Mouse (Mus musculus) ES-E14 (cell line): ENCODE data around the gene Tgfbr3. TPM values are rescaled to one million over a fixed set of nuclear protein-coding genes. Genes with fewer than 3 reads are reported as not detected.
A peak's percentile ranks its signal among the peaks of the same experiment; 100 is the strongest.
"Not testable (repeated sequence)": the region's sequence is repeated elsewhere in the genome, so short reads cannot be mapped to it uniquely, and the experiment has no call there.

Source experiments
- DNase-seq: peaks from one replicate; pipeline ENCODE4 v3.0.0-alpha.2; 2013; ENCODE audit warnings: low read depth, low spot score
- H3K27ac ChIP-seq: 2 replicates; pipeline ENCODE4 v1.5.1; 2012; ENCODE audit warnings: low read depth, mild to moderate bottlenecking, low read length, moderate library complexity, mixed read lengths; ENCODE audit not compliant: poor library complexity, insufficient read depth, severe bottlenecking
- H3K36me3 ChIP-seq: 2 replicates; pipeline ENCODE4 v1.6.1; 2012; ENCODE audit warnings: mild to moderate bottlenecking, low read length, moderate library complexity, mixed read lengths; ENCODE audit not compliant: control insufficient read depth, poor library complexity, insufficient read depth, severe bottlenecking
- H3K4me1 ChIP-seq, 2 experiments: fragments of 150-350 bp in 1 of 2; sonication (generic) in 1 of 2; 2 replicates each; pipeline ENCODE4 v1.6.1; 2012; ENCODE audit warnings: low read length in 2 of 2, mild to moderate bottlenecking in 1 of 2, mixed read lengths in 1 of 2; ENCODE audit not compliant: control insufficient read depth in 2 of 2, insufficient read depth in 2 of 2, poor library complexity in 1 of 2
- H3K4me3 ChIP-seq, 2 experiments: fragments of 150-350 bp in 1 of 2; sonication (generic) in 1 of 2; 2 replicates each; pipeline ENCODE4 v1.5.1; 2012; ENCODE audit warnings: low read length in 2 of 2, low read depth in 1 of 2, mild to moderate bottlenecking in 1 of 2, mixed read lengths in 1 of 2; ENCODE audit not compliant: insufficient read depth in 1 of 2, poor library complexity in 1 of 2, severe bottlenecking in 1 of 2
- H3K9ac ChIP-seq: 2 replicates; pipeline ENCODE4 v1.6.1; 2012; ENCODE audit warnings: low read depth, mild to moderate bottlenecking, low read length, mixed read lengths; ENCODE audit not compliant: poor library complexity, insufficient read depth, severe bottlenecking
- H3K9me3 ChIP-seq: fragments of 150-350 bp; sonication (generic); 2 replicates; pipeline ENCODE4 v1.6.1; 2012; ENCODE audit warnings: low read depth, mild to moderate bottlenecking, low read length; ENCODE audit not compliant: control insufficient read depth, insufficient read depth
- CHD2 ChIP-seq: IDR thresholded peaks from 2 replicates; pipeline ENCODE4 v1.6.1; 2014; ENCODE audit warnings: mild to moderate bottlenecking, low read depth, low read length, inconsistent platforms
- HCFC1 ChIP-seq: IDR thresholded peaks from 2 replicates; pipeline ENCODE4 v1.6.1; 2012; ENCODE audit warnings: low read length, inconsistent platforms, borderline replicate concordance; ENCODE audit not compliant: insufficient read depth
- MAFK ChIP-seq: IDR thresholded peaks from 2 replicates; pipeline ENCODE4 v1.6.1; 2014; ENCODE audit warnings: mild to moderate bottlenecking, low read depth, low read length, inconsistent platforms; ENCODE audit not compliant: insufficient read depth
- ZC3H11A ChIP-seq: IDR thresholded peaks from 2 replicates; pipeline ENCODE4 v1.6.1; 2012; ENCODE audit warnings: low read depth, mild to moderate bottlenecking, inconsistent platforms, low read length, borderline replicate concordance
- ZNF384 ChIP-seq: IDR thresholded peaks from 2 replicates; pipeline ENCODE4 v1.6.1; 2012; ENCODE audit warnings: low read depth, low read length, inconsistent platforms
- in situ Hi-C, 2 experiments: fragments of 600-800 bp; cut with MboI; formaldehyde crosslinking; loops; one replicate each; pipeline ENCODE4 v1.15.1; 2025; ENCODE audit warnings: low sequenced_read_pairs in 2 of 2, inconsistent platforms in 1 of 2; ENCODE audit not compliant: unreplicated experiment in 2 of 2
- total RNA-seq: library from RNA; depleted of rRNA; stranded (reverse); fragments of 300-350 nt; gene quantifications from 2 replicates; pipeline ENCODE4 v1.2.3, GENCODE M21; 2012

Tgfbr3 gene
- total RNA-seq, 1 experiment: 3.1 TPM

- TF ChIP-seq ZNF384 (no peak), ZC3H11A (0 out of 2 replicates have a peak, but pooled peaks have one; percentile 12)
- no peak for DNase-seq
- Histone ChIP-seq H3K9ac (no peak overlapping the region), H3K9me3 (no peaks in the 10 kb centered on the region), H3K4me1 (no peaks in the 10 kb centered on the region), H3K27ac (no peak overlapping the region), H3K4me3 (no peak overlapping the region), H3K36me3 (no peaks in the 10 kb centered on the region)
- in situ Hi-C loops: no loop called here
Observed at GRCm38 (mm10) chr5:107227580-107227979, 61.8 kb downstream of the Tgfbr3 start.

- no peaks in the 10 kb centered on the region for H3K9me3 ChIP-seq
- no peak overlapping the region for H3K4me3 ChIP-seq
- in situ Hi-C loops: no loop called here
- H3K4me1 ChIP-seq: 0 out of 4 replicates have a peak, but pooled peaks cover 0 to 1% of the 10 kb centered on the region in 2 experiments
- TF ChIP-seq ZNF384: no peak
- no peak for TF ChIP-seq CHD2
- no peak for TF ChIP-seq MAFK
- H3K36me3 ChIP-seq: no peaks in the 10 kb centered on the region
- no peak overlapping the region for H3K9ac ChIP-seq
- H3K27ac ChIP-seq: no peak overlapping the region
- no peak for DNase-seq
Observed at GRCm38 (mm10) chr5:107224820-107225417, 64.5 kb downstream of the Tgfbr3 start.

- Histone ChIP-seq H3K9ac (no peak overlapping the region), H3K9me3 (no peaks in the 10 kb centered on the region), H3K4me3 (no peak overlapping the region), H3K27ac (no peak overlapping the region), H3K36me3 (no peaks in the 10 kb centered on the region), H3K4me1 (0 out of 4 replicates have a peak, but pooled peaks cover 0 to 2% of the 10 kb centered on the region in 2 experiments)
- no peak for TF ChIP-seq CHD2
- no peak for TF ChIP-seq ZNF384
- no peak for TF ChIP-seq ZC3H11A
- no peak for TF ChIP-seq HCFC1
- no peak for TF ChIP-seq MAFK
- in situ Hi-C loops: no loop called here
- no peak for DNase-seq
Observed at GRCm38 (mm10) chr5:107224151-107224550, 65.3 kb downstream of the Tgfbr3 start.

GRCm38 (mm10) chr5:107223483-107223882, 65.9 kb downstream of the Tgfbr3 start:
- DNase-seq, H3K4me1 ChIP-seq, H3K27ac ChIP-seq, H3K4me3 ChIP-seq, H3K9ac ChIP-seq, H3K9me3 ChIP-seq, H3K36me3 ChIP-seq, in situ Hi-C loops: not testable (repeated sequence)

- H3K4me3 ChIP-seq: no peak overlapping the region
- no peak overlapping the region for H3K27ac ChIP-seq
- DNase-seq: no peak
- TF ChIP-seq ZC3H11A (no peak), ZNF384 (no peak), MAFK (no peak), CHD2 (no peak), HCFC1 (no peak)
- in situ Hi-C loops: no loop called here
- 0 out of 4 replicates have a peak, but pooled peaks cover 0 to 2% of the 10 kb centered on the region in 2 experiments for H3K4me1 ChIP-seq
- no peak overlapping the region for H3K9ac ChIP-seq
- no peaks in the 10 kb centered on the region for H3K9me3 ChIP-seq
- no peaks in the 10 kb centered on the region for H3K36me3 ChIP-seq
Observed at GRCm38 (mm10) chr5:107223029-107223428, 66.4 kb downstream of the Tgfbr3 start.
